Mouse (Mus musculus): ENCODE measurements around the gene Ppp3r1. TPM values are rescaled to one million over a fixed set of nuclear protein-coding genes. Genes with fewer than 3 reads are reported as not detected.

Gene Ppp3r1
- total and polyA plus RNA-seq, 2 experiments from 2014 or later: 125 to 268 TPM

- Histone ChIP-seq H3K9me3 (ENCODE audit: low read length) (no peaks in the 10 kb centered on the region), H3K9ac (replicated peaks; ENCODE audit: low read length, poor library complexity, severe bottlenecking) (no peak overlapping the region), H3K36me3 (ENCODE audit: insufficient read depth, low read length) (no peaks in the 10 kb centered on the region), H3K4me3 (ENCODE audit: low read depth, low read length) (no peak overlapping the region), H3K27ac (ENCODE audit: low read depth, low read length) (no peak overlapping the region), H3K27me3 (ENCODE audit: insufficient read depth, low read length) (no peaks in the 10 kb centered on the region), H3K4me2 (ENCODE audit: low read depth, low read length, poor library complexity, severe bottlenecking) (no peak overlapping the region), H3K4me1 (ENCODE audit: insufficient read depth, low read length) (peaks cover 3% of the 10 kb centered on the region; the same call in 1 of the 2 replicates)
- DNase-seq (ENCODE audit: low spot score): no peak
- WGBS: 96% methylated on average over 4 of the region's 4 CpGs
- ATAC-seq (ENCODE audit: low FRiP score): no peak
- no peak for TF ChIP-seq CTCF (IDR thresholded peaks at IDR 0.05)
Observed at GRCm38 (mm10) chr11:17172300-17172699, 13.2 kb downstream of the Ppp3r1 start.

- H3K27me3 ChIP-seq (ENCODE audit: insufficient read depth, low read length): no peaks in the 10 kb centered on the region
- no peaks in the 10 kb centered on the region for H3K36me3 ChIP-seq (ENCODE audit: insufficient read depth, low read length)
- H3K4me1 ChIP-seq (ENCODE audit: insufficient read depth, low read length): no peaks in the 10 kb centered on the region
- H3K9me3 ChIP-seq (ENCODE audit: low read length): no peaks in the 10 kb centered on the region
- WGBS: 100% methylated on average over 1 of the region's 1 CpGs
- no peak overlapping the region for H3K9ac ChIP-seq (replicated peaks; ENCODE audit: low read length, poor library complexity, severe bottlenecking)
- no peak overlapping the region for H3K27ac ChIP-seq (ENCODE audit: low read depth, low read length)
- DNase-seq (ENCODE audit: low spot score): no peak
- no peak for TF ChIP-seq CTCF (IDR thresholded peaks at IDR 0.05)
- no peak overlapping the region for H3K4me2 ChIP-seq (ENCODE audit: low read depth, low read length, poor library complexity, severe bottlenecking)
- ATAC-seq (ENCODE audit: low FRiP score): no peak
- H3K4me3 ChIP-seq (ENCODE audit: low read depth, low read length): no peak overlapping the region
Observed at GRCm38 (mm10) chr11:17176638-17177037, 17.6 kb downstream of the Ppp3r1 start.

GRCm38 (mm10) chr11:17180753-17181152 is 21.7 kb downstream of the Ppp3r1 start:
- H3K9me3 ChIP-seq (ENCODE audit: low read length): no peaks in the 10 kb centered on the region
- no peaks in the 10 kb centered on the region for H3K27me3 ChIP-seq (ENCODE audit: insufficient read depth, low read length)
- H3K27ac ChIP-seq (ENCODE audit: low read depth, low read length): no peak overlapping the region
- H3K4me2 ChIP-seq (ENCODE audit: low read depth, low read length, poor library complexity, severe bottlenecking): no peak overlapping the region
- 91% methylated on average over 3 of the region's 3 CpGs for WGBS
- no peaks in the 10 kb centered on the region for H3K36me3 ChIP-seq (ENCODE audit: insufficient read depth, low read length)
- H3K9ac ChIP-seq (replicated peaks; ENCODE audit: low read length, poor library complexity, severe bottlenecking): no peak overlapping the region
- H3K4me1 ChIP-seq (ENCODE audit: insufficient read depth, low read length): no peaks in the 10 kb centered on the region
- DNase-seq (ENCODE audit: low spot score) (no peak), ATAC-seq (ENCODE audit: low FRiP score) (no peak)
- no peak overlapping the region for H3K4me3 ChIP-seq (ENCODE audit: low read depth, low read length)
- no peak for TF ChIP-seq CTCF (IDR thresholded peaks at IDR 0.05)

DNA sequence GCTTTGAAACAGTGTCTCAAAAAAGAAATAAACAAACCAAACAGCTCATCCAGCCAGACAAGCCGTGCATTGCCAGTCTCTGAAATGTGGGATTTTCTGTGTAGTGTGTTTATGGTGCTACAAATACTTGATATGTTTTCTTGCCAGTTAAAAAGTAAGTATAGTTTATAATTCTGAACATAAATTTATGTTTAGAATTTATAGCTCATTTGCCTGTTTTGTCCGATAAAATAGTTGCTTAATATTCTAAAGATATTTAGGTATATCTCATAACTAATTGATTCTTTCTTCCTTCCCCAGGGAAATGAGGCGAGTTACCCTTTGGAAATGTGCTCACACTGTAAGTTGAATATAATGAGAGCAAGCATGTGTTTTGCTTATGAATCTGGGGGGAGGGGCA is 22.7 kb downstream of the Ppp3r1 start, which contains the start of gene Wdr92:
Gene Wdr92, plus strand, starts transcription at position 301 of the 400 bp plus-strand sequence.
- Histone ChIP-seq H3K4me2 (ENCODE audit: low read depth, low read length, poor library complexity, severe bottlenecking) (no peak within 1 kb of the TSS), H3K4me3 (ENCODE audit: low read depth, low read length) (no peak within 1 kb of the TSS), H3K27me3 (ENCODE audit: insufficient read depth, low read length) (no peaks in the 10 kb centered on the region), H3K4me1 (ENCODE audit: insufficient read depth, low read length) (no peaks in the 10 kb centered on the region), H3K9ac (replicated peaks; ENCODE audit: low read length, poor library complexity, severe bottlenecking) (no peak within 1 kb of the TSS), H3K9me3 (ENCODE audit: low read length) (no peaks in the 10 kb centered on the region), H3K27ac (ENCODE audit: low read depth, low read length) (no peak within 1 kb of the TSS), H3K36me3 (ENCODE audit: insufficient read depth, low read length) (no peaks in the 10 kb centered on the region)
- WGBS: 67% methylated on average over 3 of the region's 3 CpGs
- ATAC-seq (ENCODE audit: low FRiP score) (no peak), DNase-seq (ENCODE audit: low spot score) (no peak)
- TF ChIP-seq CTCF (IDR thresholded peaks at IDR 0.05): no peak

GRCm38 (mm10) chr11:17183165-17183564 is 24.1 kb downstream of the Ppp3r1 start:
- Histone ChIP-seq H3K9ac (replicated peaks; ENCODE audit: low read length, poor library complexity, severe bottlenecking) (no peak overlapping the region), H3K4me2 (ENCODE audit: low read depth, low read length, poor library complexity, severe bottlenecking) (no peak overlapping the region), H3K4me3 (ENCODE audit: low read depth, low read length) (no peak overlapping the region), H3K9me3 (ENCODE audit: low read length) (no peaks in the 10 kb centered on the region), H3K4me1 (ENCODE audit: insufficient read depth, low read length) (no peaks in the 10 kb centered on the region), H3K27me3 (ENCODE audit: insufficient read depth, low read length) (no peaks in the 10 kb centered on the region), H3K36me3 (ENCODE audit: insufficient read depth, low read length) (no peaks in the 10 kb centered on the region), H3K27ac (ENCODE audit: low read depth, low read length) (no peak overlapping the region)
- DNase-seq (ENCODE audit: low spot score) (no peak), ATAC-seq (ENCODE audit: low FRiP score) (no peak)
- TF ChIP-seq CTCF (IDR thresholded peaks at IDR 0.05): no peak
- WGBS: 98% methylated on average over 2 of the region's 2 CpGs

GRCm38 (mm10) chr11:17187649-17188048 is 28.6 kb downstream of the Ppp3r1 start:
- H3K27ac ChIP-seq (ENCODE audit: low read depth, low read length): no peak overlapping the region
- no peaks in the 10 kb centered on the region for H3K9me3 ChIP-seq (ENCODE audit: low read length)
- no peak overlapping the region for H3K4me3 ChIP-seq (ENCODE audit: low read depth, low read length)
- no peak overlapping the region for H3K9ac ChIP-seq (replicated peaks; ENCODE audit: low read length, poor library complexity, severe bottlenecking)
- whole genome bisulfite sequencing: 88% methylated on average over 3 of the region's 3 CpGs
- no peak for TF ChIP-seq CTCF (IDR thresholded peaks at IDR 0.05)
- no peaks in the 10 kb centered on the region for H3K36me3 ChIP-seq (ENCODE audit: insufficient read depth, low read length)
- H3K27me3 ChIP-seq (ENCODE audit: insufficient read depth, low read length): no peaks in the 10 kb centered on the region
- DNase-seq (ENCODE audit: low spot score) (no peak), ATAC-seq (ENCODE audit: low FRiP score) (no peak)
- H3K4me1 ChIP-seq (ENCODE audit: insufficient read depth, low read length): no peaks in the 10 kb centered on the region
- H3K4me2 ChIP-seq (ENCODE audit: low read depth, low read length, poor library complexity, severe bottlenecking): no peak overlapping the region

Data from midbrain, postnatal 0 days (tissue).